Mouse (Mus musculus): ENCODE results near the gene Fxyd7.

Fxyd7 gene

DNA sequence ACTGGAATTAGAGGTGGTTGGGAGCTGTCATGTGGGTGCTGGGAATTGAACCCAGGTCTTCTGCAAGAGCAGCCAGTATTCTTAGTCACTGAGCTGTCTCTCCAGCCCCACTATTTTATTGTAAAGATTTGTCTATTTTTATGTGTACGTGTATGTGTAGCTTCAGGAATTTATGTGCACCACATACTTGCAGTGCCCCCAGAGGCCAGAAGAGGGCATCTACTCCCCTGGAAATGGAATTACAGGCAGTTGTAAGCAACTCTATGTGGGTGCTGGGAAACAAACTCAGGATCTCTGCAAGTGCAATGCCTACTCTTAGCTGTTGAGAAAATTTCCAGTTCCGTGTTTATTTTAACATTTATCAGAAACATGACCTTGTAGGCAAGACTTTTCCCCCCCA lies 54.8 kb downstream of the Fxyd7 start:
- no peak for DNase-seq

- no peak for DNase-seq
These were observed 57.3 kb downstream of the Fxyd7 start for GRCm38 (mm10) chr7:30993986-30994385.

Measured in right cerebral cortex, postnatal 14 days (tissue).